Mouse (Mus musculus) kidney, postnatal 4 days (tissue): ENCODE data around the gene Vegfb.

ENCODE experiments used
- DNase-seq, 2 experiments: peaks; one replicate each; pipeline ENCODE4 v3.0.0; 2021; ENCODE audit warnings: mixed read lengths in 2 of 2

Gene Vegfb

GRCm38 (mm10) chr19:6939106-6940002, 48.1 kb downstream of the Vegfb start:
- no peak for DNase-seq

- peak in 1 of 2 experiments; percentile 15 for DNase-seq
Measured at GRCm38 (mm10) chr19:6937541-6938465, 49.6 kb downstream of the Vegfb start.

- DNase-seq, result peak; percentile 62 to 65
Measured at GRCm38 (mm10) chr19:6936299-6936698, 51.2 kb downstream of the Vegfb start.

- no peak for DNase-seq
Measured at GRCm38 (mm10) chr19:6934195-6934977, 53.1 kb downstream of the Vegfb start, which contains the start of gene Kcnk4. Gene Kcnk4, minus strand, starts transcription at chr19:6934515.

GRCm38 (mm10) chr19:6933436-6934194, 53.8 kb downstream of the Vegfb start:
- DNase-seq, result peak; percentile 57 to 73

GRCm38 (mm10) chr19:6933102-6933435, 54.4 kb downstream of the Vegfb start:
- no peak for DNase-seq
